Mouse (Mus musculus) right cerebral cortex, adult 18-20 months (tissue): ENCODE data around the gene Zfp160.
"Not testable (repeated sequence)": the region's sequence is repeated elsewhere in the genome, so short reads cannot be mapped to it uniquely, and the experiment has no call there.

Experiments used
- DNase-seq: peaks from one replicate; pipeline ENCODE4 v3.0.0; 2022; ENCODE audit warnings: mixed read lengths

Gene Zfp160

DNA sequence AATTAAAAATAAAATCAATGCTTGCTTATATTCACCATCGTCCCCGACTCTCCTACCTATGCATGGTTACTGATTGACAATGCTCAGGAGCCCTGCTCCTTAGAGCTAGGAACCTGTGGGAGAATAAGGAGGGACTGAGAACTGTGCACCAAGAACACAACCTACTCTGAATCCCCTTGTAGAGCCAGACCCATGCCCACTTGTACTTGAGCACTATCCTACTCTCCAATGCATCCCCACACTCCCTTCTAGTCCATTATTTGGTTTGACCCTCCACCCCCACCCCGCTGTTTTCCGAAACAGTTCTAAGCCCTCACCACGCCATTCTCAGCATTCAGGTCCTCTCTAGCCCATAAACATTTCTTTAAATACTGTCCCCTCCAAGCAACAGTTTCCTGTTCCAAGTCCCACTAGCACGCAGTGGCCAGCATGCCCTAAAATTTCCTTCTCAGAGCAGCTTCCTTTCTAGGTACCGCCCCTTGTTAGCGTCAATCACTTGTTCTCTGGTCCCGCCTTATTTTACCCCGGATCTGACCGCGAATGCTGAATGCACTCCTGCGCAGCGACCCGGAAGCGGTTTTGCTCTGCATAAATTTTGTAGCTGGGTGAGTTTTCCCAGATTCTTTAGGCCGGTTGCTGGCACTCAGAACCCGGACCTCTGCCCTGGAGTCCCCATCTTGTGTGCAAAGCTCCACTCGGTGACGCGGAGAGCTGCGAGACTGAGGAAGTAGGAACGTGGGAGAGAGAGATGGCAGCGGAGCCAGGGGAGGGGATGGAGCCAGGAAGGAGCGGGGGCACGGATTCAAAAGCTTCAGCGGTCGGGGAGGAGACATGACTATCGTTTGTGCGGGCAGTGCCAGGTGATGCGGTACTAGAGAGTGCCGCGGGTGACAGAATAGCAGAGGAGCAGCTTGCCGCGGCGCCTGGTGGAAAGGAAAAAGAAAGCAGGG lies at the start of gene Zfp160:
Gene Zfp160 (plus strand): TSS at position 522 of the 950 bp plus-strand sequence.
- peak; percentile 94 for DNase-seq

DNA sequence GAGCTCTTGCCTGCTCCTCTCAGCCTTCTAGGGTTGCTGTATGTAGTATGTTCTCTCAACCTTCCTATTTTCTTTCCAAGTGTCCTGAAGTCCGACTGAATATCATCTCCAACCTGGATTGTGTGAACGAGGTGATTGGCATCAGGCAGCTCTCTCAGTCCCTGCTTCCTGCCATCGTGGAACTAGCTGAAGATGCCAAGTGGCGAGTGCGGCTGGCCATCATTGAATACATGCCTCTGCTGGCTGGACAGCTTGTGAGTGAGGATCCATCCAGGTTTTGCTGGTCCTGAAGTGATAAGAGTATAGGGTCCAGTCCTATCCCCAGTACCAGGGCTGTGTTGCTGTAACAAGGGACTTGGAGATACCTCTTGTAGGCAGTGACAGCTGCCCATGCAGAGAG lies 48.3 kb upstream of the Zfp160 start:
- no peak for DNase-seq

GRCm38 (mm10) chr17:20965421-20965820 lies 43.3 kb upstream of the Zfp160 start:
- DNase-seq: no peak

DNA sequence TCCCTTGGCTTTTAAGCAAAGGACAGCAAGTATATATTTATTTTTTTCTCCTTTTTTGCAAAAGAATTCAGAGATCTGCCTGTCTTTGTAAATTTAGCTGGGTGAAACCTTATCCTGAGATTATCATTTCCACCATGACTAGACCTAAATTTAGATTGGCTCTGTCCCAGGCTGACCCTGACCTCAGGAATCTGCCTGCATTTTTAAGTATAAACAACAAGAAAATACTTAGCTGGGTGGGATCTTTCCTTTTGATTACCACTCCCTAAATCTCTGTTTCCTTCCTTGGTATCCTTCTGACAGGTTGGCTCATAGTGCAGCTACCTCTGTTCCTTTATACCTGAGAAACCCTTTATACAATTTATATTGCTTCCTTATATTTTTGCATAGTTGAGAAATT lies 42.0 kb upstream of the Zfp160 start:
- no peak for DNase-seq

DNA sequence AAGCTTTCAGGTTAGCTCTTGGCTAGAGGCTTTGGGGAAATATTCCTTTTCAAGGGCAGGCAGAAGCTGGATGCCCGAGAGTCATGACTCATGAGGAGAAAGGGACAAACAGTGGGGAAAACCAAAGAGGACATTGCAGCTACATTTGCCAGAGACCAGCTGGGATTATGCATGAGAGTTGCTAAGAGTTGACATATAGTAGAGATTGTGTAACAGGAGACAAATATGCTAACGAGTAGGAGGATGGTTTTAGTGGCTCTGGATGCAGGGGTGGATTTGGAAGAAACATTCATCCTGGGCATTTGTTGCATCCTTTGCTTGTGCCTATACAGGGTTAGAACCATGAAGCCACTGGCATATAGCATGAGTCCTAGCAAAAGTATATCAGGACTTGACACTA lies 15.0 kb upstream of the Zfp160 start:
- DNase-seq: peak; percentile 18

DNA sequence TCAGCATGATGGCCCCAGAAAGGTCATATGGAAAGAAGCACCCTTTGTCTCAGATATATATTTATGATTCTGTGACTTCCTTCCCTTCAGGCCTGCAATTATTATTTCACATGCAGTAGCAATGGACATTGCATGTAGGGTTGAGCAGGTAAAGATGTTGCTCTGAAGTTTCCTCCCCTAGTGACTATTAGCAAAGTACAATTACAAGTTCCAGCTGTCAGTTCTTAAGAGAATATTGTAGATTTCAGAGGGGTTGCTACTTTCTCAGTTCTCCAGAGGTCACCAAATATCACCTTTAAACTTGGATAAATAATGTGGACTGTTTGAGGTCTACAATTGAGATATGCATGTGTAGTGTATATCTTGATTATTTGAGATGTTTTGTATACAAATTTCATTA lies 12.3 kb upstream of the Zfp160 start, which contains the start of gene Vmn1r233:
Gene Vmn1r233 (minus strand): TSS at position 101 of the 400 bp plus-strand sequence.
- DNase-seq: no peak

DNA sequence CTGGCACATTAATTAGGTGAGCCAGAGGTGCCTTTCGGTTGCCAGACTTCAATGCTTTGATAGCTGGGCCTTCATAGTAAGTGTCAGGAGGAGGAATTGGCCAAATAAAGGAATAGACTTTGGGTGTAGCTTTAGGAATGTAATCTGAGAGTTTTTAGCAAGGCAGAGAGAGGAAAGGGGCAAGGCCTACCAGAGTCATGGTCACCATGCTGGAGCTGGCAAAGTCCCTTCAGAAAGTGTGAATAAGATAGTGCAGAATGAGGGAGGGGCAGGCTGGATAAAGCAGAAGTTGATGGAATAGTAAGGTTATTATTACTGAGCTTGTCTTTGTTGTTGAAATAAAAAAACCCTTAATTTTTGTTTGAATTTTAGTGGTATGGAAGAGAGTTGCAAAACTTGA lies 1.0 kb downstream of the Zfp160 start:
- DNase-seq: no peak

DNA sequence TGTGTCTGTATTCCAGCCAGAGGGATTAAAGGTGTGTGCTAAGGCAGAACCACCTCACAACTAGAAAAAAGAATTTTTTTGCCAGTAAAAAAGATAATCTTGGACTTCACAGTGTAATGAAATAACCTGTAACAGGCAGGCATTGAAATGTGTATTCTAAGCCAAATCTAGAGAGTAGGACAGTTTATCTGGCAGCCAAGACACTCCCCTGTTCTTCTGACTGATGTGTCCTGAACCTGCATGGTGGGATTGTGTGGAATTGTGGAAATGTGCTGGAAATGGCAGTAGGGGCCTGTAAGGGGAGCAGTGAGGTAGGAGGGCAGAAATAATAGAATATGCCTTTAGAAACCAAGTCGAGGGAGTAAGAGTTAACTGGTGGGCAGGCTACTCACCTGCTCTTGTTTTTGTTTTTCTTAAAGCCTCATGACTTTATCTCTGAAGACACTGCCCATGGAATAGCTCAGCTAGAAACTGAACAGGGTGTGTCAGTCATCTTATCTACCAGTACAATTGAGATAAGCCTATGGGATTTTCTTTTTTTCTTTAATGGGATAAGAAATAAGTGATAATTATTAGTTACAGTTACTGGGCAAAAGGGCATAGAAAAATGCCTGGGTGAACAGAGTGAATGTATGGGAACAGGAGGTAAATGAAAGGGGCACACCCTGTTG lies 9.8 kb downstream of the Zfp160 start:
- no peak for DNase-seq

- not testable (repeated sequence) for DNase-seq
These were observed 39.3 kb downstream of the Zfp160 start for GRCm38 (mm10) chr17:21048020-21048419.

DNA sequence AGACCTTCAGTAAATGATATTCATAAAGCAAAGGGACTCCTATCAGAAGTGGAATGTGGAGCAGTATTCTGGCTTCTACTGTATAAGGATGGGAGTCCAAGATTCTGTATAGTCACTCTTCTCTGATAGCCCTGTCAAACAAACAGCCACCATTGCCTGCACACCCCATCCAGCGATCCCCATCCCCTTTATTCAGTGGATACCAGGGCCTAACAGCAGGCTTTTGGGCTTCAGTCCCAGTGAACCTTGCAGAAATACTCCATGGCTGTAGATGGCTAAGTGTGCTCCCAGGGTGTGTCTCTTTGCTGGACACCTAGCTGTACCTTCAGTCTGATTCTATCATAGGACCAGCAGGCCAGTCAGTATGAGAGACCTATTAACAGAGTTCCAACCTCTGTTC lies 42.2 kb downstream of the Zfp160 start:
- DNase-seq: no peak

- not testable (repeated sequence) for DNase-seq
These were observed 42.6 kb downstream of the Zfp160 start for GRCm38 (mm10) chr17:21051341-21051740.

DNA sequence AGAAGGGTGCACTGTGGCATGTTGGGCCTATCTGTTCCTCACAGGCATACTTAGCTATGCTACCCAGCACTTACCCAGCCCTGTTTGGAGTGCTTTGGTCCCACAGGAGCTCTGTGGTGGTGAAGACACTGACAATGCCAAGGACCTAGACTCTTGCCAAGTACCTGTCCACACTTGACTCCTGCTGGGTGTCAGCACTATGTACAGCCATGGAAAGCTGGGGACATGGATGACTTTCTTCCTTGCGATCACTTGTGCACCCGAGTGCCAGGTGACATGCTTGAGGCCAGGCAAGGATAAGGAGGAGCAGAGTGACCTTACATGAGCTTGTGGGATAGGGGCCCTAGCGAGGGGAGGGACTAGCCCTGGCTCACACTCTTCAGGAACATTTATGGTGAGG lies 43.2 kb downstream of the Zfp160 start:
- not testable (repeated sequence) for DNase-seq

DNA sequence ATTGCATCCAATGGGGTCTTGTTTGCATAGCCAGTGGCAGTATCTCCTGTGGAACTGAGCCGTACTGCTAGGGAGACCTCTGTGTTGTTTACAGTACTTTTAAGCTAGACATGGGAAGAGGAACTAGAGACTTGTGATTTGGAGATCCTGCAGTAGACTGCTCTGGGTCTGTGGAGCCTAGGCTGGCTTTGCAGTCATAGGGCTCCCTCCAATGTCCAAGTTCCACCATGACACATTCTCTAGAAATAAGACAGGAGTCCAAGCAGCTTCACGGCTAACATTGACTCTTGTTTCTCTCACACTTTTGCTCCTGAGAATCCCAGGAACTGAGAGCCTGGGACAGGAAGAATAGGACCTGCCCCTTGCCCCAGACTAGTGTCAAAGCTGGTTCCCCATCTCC lies 44.6 kb downstream of the Zfp160 start:
- no peak for DNase-seq

- DNase-seq: not testable (repeated sequence)
These were observed 46.4 kb downstream of the Zfp160 start for GRCm38 (mm10) chr17:21055111-21055510.

GRCm38 (mm10) chr17:21065501-21065900 lies 56.8 kb downstream of the Zfp160 start:
- DNase-seq: no peak

DNA sequence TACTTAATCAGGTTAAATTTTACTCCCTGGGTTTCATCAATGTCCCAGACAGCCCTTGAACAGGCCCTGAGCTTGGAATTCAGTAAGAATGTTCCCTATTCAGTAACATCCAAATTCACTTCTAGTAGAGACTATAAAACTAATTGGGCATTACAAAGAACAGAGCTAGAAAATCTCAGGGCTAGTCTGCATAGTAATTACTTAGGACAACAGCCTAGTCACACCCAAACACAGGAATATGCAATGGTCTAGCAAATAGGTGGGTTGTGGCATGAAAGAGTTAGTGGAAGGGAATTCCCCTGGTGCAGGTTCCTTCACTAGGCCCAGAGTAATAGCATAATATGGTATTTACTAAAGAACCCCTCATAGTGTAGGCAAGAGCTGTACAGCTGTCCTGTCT lies 58.3 kb downstream of the Zfp160 start:
- DNase-seq: no peak

- not testable (repeated sequence) for DNase-seq
These were observed 60.7 kb downstream of the Zfp160 start for GRCm38 (mm10) chr17:21069443-21069842.

DNA sequence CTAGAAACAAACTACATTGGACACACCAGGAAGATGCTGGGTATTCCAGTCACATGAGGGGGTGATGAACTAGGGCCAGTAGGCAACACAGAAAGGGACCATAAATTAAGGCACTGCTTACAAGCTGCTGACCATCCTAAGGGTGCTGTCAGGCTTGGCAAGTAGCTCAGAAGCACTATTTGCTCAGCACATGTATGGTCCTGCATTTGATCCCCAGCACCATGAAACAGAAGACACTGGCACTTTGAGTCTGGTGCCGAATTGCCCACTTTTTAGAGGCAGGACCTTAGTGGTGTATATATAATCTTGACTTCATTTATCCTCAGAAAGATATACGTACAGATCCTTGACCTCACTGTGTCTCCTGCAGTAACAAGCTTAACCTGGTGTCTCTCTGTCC lies 62.3 kb downstream of the Zfp160 start:
- DNase-seq: not testable (repeated sequence)
